Mouse (Mus musculus) c-Kit-negative CD71-positive TER-119-positive erythroid progenitor cells, embryonic 14.5 days (primary cell): ENCODE results near the gene Cryba1.
A peak's percentile ranks its signal among the peaks of the same experiment; 100 is the strongest.

Experiments used
- DNase-seq: peaks from one replicate; pipeline ENCODE4 v3.0.0-alpha.2; 2013; ENCODE audit warnings: low read depth, low spot score

Gene Cryba1

DNA sequence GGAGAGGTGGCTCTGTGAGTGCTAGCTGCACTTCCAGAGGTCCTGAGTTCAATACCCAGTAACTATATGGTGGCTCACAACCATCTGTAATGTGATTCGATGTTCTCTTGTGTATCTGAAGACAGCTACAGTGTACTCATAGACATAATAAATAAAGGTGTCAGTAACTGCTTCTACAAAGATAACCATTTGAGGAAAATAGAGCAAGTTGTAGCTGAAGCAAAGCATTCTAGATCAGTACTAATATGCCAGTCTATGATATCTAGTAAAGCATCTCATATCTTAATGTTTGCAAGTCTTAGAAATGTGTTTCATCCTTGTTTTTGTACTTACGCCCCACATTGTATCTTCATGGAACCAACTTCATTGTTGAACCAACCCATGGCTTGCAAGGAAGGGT is 6.0 kb downstream of the Cryba1 start:
- DNase-seq = no peak

DNA sequence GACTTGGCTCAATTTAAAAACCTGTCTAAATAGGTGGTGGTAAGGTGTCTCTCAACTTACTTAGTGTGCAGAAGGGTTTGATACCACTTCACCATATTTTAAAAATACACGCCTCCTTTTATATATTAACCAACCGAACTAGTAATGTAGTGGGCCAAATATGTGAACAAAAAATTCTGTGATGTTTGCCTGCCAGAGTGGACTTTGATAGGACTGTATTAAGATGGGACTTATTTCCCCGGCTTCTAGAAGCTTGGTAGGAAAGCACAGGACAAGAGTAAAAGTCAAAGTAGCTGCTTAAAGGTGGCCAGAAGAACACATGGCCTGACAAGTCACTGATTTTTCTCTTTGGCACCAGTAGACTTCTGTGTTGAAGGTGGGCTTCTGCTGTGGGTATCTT is 11.3 kb downstream of the Cryba1 start:
- no peak for DNase-seq

DNA sequence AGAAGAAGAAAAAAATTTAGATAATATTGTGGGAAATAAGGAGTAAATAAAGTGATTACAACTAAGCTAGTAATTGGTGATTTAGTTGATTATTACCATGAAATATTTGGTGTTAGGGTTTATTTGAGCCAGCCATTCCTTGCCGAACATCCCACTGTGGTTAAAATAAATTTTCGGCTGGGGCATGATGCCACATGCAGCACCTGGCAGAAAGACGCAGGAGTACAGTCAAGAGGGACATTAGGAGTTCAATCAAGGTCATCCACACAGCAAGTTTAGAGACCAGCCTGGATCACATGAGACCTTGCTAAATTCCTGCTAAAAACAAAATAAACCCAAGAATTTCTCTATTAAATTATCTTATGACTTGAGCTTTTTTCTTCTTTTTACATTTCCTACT is 16.0 kb downstream of the Cryba1 start:
- DNase-seq = no peak

DNA sequence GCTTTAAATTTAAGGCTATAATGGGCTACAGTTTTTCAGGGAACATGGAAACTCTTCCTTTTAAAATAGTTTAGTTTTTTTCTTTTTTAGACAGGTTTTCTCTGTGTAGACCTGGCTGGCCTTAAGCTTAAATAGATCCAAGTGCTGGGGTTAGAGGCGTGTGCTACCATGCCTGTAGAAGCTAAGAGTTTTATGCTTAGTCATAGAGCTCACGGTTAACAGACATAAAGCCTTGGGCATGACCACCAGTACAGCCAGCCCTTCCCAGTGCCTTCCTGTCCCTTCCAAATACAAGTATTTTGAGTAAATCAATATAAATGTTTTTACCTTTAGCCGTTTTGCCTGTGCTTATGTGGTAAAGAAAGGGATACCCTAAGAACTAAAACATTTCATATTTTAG is 19.2 kb downstream of the Cryba1 start:
- DNase-seq = no peak

DNA sequence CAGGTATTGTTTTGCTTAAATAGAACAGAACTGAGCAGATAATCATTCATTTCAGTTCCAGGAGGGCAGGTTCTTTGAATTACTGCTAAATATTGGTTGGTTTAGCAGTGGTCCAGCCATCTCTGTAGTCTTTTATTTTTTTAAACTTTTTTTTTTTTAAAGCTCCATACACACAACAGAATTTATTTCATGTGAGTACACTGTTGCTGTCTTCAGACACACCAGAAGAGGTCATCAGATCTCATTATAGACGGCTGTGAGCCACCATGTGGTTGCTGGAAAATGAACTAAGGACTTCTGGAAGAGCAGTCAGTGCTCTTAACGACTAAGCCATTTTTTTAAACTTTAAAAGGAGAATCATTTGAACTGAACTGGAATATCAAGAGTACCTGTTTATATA is 27.9 kb downstream of the Cryba1 start:
- DNase-seq = no peak

DNA sequence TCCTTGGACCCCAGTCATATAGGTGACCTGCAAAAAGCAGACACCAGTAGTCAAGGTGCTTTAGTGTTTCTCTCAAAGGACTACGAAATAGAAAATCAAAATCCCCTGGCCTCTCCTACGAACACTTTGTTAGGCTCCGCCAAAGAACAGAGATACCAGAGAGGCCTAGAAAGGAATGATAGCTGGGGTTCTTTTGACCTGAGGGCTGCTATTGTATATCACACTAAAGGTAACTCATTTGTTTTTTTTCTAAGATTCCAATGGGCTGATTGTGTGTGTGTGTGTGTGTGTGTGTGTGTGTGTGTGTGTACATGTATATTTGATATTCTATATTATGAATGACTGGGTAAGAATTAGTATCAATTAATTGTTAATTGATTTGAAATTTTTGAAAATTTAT is 32.1 kb downstream of the Cryba1 start:
- no peak for DNase-seq

DNA sequence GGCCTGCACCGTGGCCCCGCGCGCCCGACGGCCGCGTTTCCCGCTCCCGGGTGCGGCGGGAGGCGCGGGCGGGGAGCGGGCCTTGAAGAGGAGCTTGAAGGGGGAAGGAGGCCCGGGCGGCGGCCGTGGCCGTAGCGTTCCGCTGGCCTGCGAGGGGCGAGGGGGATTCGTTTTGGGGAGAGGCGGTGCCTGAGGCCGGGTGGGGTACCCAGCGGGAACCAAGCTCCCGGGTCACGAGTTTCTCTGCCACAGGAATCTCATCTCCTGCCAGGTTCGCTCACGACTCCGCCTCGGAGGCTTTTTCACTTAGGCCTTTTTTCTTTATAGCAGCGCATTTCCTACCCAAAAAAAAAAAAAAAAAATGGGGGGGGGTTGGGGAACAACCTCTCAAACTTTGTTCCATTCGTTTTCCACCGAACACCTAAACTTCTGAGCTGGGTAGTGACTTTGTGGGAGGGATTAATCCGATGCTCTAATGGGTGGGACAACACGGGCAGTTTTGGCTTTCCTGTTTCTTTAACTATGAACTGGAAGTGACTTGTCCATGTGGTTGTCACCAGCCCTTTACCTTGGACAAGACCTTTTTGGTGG is 37.4 kb downstream of the Cryba1 start:
- DNase-seq = peak; percentile 27

DNA sequence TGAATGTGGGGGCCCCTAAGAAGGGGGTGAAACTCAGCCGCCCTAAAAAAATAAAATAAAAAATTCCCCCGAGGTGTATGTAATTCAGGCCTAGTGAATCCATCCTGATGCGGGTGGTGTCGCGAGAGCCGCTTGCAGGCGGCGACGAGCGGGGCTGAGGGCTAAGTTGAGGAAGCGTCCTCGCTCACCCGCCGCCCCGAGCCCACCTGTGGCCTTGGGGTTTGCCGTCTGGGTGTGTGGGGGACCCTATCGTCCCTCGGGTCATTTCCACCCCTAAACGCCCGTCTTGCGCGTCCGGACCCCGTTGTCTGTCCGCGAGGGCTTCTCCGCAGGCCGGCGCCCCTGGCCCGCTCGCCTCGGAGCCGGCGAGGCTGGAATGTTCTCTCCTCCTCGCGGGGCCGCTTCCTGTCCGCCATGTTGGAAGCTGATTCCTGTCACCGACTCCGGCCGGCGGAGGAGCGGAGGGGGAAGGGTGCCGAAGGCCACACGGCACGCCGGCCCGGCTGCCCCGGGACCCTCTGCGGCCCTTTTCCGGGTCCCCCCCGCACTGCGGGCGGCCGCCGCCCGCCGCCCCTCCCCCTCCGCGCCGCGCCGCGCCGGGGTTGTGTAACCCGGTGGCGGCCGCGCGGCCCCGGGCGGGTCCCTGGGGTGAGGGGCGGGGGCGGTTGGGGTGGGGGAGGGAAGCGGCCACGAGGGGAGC is 38.1 kb downstream of the Cryba1 start:
- DNase-seq = peak; percentile 49

DNA sequence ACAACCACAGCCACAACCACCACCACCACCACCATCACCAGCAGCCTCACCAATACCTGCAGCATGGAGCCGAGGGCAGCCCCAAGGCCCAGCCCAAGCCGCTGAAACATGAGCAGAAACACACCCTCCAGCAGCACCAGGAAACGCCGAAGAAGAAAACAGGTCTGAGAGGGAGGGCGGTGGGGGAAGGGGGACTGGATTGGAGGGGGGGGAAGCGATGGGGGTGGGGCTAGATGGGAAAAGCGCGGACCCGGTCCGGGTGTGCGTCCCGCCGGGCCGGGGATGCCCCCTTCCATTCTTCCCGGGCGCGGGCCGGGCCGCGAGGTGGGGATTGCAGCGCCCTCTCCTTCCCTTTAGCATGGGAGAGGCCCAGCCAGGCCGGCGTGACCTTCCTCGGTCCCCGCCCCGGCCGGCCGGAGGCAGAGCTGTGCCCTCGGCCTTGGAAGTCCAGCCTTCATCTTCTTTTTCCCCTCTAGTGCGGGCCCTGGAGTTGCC is 38.7 kb downstream of the Cryba1 start:
- DNase-seq = no peak

DNA sequence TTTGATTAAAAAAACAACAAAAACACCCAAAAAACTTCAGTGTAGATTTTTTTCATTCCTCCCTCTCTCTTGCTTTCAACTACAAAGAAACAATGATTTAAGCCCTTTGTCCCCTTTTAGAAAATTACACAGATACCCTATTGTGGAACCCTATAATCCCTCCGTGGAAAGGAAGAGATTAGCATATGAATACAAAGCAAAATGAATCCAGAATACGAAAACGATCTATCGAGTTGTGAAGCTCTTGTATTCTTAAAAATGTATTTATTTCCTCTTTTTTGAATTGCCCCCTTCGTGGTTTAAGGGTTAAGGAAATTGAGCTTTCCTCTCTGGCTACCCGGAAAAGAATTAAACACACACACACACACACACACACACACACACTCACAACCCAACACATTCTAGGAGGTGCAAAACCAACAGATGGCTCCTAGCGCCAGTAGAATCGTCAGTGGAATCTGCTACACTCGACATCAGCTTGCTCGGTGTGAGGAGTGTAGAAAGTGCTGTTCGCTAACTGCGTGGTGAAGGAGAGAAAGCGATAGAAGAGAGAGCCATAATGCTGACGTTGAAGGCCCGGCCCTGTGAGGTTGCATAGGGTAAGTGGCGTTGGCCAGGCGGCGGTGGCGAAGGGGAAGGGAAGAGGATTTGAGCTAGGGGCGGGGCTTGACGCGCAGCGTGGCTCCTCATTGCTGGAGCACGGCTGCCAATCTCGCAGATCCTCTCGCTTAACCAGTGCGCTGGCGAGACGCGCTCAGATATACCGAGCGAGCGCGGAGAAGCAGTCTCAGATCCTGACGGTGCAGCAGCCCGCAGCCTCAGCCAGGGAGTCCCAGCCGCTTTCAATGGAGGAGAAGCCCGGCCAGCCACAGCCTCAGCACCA is 39.5 kb downstream of the Cryba1 start, which contains the start of gene Nufip2:
Gene Nufip2, plus strand, starts transcription at position 773 of the 883 bp plus-strand sequence.
- peak; percentile 93 for DNase-seq

DNA sequence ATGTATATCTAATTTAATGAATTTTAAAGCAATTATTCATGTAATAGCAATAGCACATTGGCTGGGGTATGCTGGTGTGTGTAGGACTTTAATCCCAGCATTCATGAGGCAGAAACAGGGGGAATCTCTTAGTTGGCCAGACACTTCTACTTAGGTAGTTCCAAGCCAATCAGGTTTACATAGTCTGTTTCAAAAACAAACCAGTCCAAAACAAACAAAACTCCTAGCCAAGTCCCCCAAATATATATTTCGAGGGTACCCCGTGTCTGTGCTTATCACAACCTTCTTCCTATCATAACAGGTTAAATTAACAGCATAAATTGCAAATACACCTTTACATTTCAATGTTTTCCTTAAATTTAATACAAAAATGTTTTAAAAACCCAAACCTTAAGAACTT is 40.2 kb downstream of the Cryba1 start:
- DNase-seq = no peak

DNA sequence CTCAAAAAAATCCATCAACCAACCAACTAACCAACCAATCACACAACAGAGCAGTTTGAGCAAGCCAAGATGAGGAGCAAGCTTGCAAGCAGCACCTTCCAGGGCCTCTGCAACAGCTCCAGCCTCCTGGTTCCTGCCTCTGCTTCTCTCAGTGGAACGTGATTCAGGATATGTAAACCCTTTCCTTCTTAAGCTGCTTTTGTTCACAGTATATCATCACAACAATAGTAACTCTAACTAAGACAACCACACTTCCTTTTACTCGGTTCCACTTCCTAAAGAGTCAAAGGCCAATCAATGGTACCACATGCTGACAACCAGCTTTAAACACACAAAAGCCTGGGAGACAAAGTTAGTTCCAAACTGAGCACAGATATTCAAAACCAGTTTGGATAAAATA is 45.1 kb downstream of the Cryba1 start:
- DNase-seq = no peak

DNA sequence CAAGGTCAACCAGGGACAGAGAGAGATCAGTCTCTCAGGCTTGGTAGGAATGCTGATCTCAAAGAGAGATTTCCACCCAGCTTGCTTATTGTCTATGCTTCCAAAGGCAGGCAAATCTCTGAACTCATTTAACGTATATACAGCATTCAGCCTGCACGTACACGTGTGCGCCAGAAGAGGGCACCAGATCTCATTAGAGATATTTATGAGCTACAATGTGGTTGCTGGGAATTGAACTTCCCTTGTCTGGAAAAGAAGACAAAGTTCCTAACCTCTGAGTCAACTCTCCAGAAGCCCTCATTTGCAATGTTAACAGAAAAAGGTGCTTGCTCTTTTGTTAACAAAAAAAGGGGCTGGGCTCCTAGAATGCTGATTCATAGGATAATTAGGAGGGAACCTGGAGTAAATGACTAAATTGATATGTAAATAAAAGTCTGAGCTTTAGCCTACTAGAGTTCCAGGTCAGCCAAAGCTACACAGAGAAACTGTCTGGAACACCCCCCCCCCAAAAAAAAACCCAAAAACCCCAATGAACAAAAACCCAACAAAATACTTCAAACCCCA is 51.6 kb downstream of the Cryba1 start:
- peak; percentile 27 for DNase-seq

DNA sequence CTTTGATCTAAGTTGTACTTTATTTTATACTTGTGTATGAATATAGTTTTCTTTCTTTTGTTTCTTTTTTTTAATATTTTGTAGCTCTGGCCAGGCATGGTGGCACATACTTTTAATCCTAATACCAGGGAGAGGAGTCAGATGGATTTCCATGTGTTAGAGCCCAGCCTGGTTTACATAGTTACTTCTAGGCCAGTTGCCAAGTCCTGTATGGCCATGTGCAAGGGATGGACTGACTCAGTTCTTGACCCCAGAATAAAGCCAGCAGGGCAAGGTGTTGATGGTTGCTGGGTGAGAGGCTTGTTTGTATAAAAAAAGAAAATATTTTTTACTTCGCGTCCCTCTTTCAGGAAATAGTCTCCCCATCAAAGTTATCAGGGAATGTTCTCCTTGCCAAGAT is 52.3 kb downstream of the Cryba1 start:
- DNase-seq = no peak
